Mouse (Mus musculus) stomach, embryonic 16.5 days (tissue): ENCODE data around the gene Fxr2. TPM values are rescaled to one million over a fixed set of nuclear protein-coding genes. Genes with fewer than 3 reads are reported as not detected.

Source experiments
- ATAC-seq: fragments of 200-750 bp; cut with Nextera tagmentation; 2 replicates; pipeline ENCODE4 v1.8.0; 2017; ENCODE audit warnings: moderate number of reproducible peaks, moderate TSS enrichment; ENCODE audit not compliant: insufficient read depth, low FRiP score
- H3K27ac ChIP-seq: fragments of 300-500 bp; sonication (generic); 2 replicates; pipeline ENCODE4 v1.5.1; 2014; ENCODE audit warnings: low read length
- H3K27me3 ChIP-seq: fragments of 300-500 bp; sonication (generic); 2 replicates; pipeline ENCODE4 v1.6.1; 2014; ENCODE audit warnings: low read length, control low read depth, mixed read lengths; ENCODE audit not compliant: control insufficient read depth, insufficient read depth
- H3K36me3 ChIP-seq: fragments of 300-500 bp; sonication (generic); 2 replicates; pipeline ENCODE4 v1.6.1; 2014; ENCODE audit warnings: low read length; ENCODE audit not compliant: control insufficient read depth, insufficient read depth
- H3K4me1 ChIP-seq: fragments of 300-500 bp; sonication (generic); 2 replicates; pipeline ENCODE4 v1.6.1; 2014; ENCODE audit warnings: low read length, control low read depth, mixed read lengths; ENCODE audit not compliant: control insufficient read depth, insufficient read depth
- H3K4me2 ChIP-seq: fragments of 300-500 bp; sonication (generic); 2 replicates; pipeline ENCODE4 v1.6.1; 2014; ENCODE audit warnings: low read depth, low read length, mixed read lengths
- H3K4me3 ChIP-seq: fragments of 300-500 bp; sonication (generic); replicated peaks from 2 replicates; pipeline ENCODE4 v1.5.1; 2014; ENCODE audit warnings: mild to moderate bottlenecking, low read length
- H3K9ac ChIP-seq: fragments of 300-500 bp; sonication (generic); 2 replicates; pipeline ENCODE4 v1.6.1; 2014; ENCODE audit warnings: low read length
- H3K9me3 ChIP-seq: fragments of 300-500 bp; sonication (generic); replicated peaks from 2 replicates; pipeline ENCODE4 v1.6.1; 2016; ENCODE audit warnings: low read length, control low read depth; ENCODE audit not compliant: control insufficient read depth
- WGBS: fragments of 180-500 bp; shearing (Covaris S2); extraction: QIAGEN DNeasy Blood & Tissue Kit; methylation state at CpG from one replicate; pipeline ENCODE4 v1.1.7; 2014; 5-methylcytosine and 5-hydroxymethylcytosine counted together
- polyA plus RNA-seq: library from polyadenylated mRNA; unstranded; fragments of >200 nt; fragmentation: Nextera tagmentation; extraction: Ambion mirVana; gene quantifications from 2 replicates; pipeline ENCODE4 v1.2.1, GENCODE M21; 2015

The Fxr2 gene
- polyA plus RNA-seq: 20.9 and 22.1 TPM in 2 replicates

DNA sequence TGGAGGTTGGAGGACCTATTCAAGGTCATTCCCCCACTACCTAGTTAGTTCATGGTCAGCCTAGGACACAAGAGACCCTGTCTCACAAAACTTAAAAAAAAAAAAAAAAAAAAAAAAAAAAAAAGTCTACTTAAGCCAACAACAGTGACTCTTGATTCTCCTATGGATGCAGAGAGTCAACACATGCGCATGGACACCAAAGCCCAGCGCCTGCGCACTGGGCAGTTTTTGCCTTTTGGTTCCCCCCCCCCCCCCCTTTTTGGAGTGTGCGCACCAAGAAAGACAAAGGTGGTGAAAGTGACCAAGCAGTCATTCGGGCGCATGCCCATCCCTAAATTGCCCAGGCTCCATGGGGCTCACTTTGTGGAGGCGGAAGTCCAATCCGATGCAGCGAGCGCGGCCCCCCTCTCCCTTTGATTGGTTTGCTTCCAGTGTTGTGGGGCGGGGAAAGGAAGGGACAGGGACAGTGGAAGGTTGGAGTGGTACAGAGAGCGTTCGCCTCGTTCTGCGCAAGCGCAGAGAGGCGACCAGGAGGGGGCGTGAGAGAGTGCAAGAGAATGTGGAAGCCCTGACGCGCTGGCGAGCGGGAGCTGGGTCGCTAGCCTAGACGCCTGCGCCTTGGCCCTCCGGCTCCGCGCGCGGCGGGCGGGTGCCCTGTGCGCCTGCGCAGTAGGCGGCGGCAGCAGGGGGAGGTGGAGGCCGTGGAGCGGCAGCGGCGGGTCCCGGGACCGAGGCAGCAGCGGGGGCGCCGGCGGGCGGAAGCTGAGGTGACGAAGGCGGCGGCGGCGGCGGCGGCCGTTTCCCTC, at the start of gene Fxr2:
Gene Fxr2, plus strand, starts transcription at position 707 of the 806 bp plus-strand sequence.
- Histone ChIP-seq H3K9ac (peak within 1 kb of the TSS; percentile 99), H3K27ac (peak within 1 kb of the TSS; percentile 97), H3K4me3 (peak within 1 kb of the TSS; percentile 98), H3K36me3 (no peaks in the 10 kb centered on the region), H3K27me3 (no peaks in the 10 kb centered on the region), H3K4me2 (peak within 1 kb of the TSS; percentile 73), H3K4me1 (peaks cover 13% of the 10 kb centered on the region), H3K9me3 (no peaks in the 10 kb centered on the region)
- under 1% methylated on average over 37 of the region's 56 CpGs for WGBS
- ATAC-seq: peak; percentile 99

DNA sequence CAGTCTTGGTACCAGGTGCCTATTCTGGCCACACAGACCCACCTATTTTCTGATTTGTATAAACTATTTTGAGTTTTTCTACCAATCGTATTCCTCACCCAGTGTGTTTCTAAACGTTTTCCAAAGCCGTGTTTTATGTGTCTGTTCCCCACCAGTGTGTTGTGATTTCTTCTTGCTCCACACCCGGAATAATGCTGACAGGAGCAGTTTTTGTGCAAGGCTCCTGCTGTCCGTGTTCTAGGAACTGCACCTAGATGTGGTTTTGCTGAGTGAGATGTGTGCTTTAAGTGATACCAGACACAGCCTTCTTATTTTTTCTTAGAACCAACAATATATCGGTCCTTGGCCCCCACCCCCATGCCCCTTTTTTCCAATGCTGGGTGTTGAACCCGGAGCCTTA, 48.8 kb upstream of the Fxr2 start:
- WGBS: 82% methylated on average over 7 of the region's 7 CpGs
- Histone ChIP-seq H3K4me3 (no peak overlapping the region), H3K27ac (no peak overlapping the region), H3K27me3 (no peaks in the 10 kb centered on the region), H3K36me3 (peaks cover 4% of the 10 kb centered on the region; the same call in 1 of the 2 replicates), H3K9me3 (no peaks in the 10 kb centered on the region), H3K9ac (no peak overlapping the region), H3K4me2 (no peak overlapping the region), H3K4me1 (peaks cover 9% of the 10 kb centered on the region)
- no peak for ATAC-seq

DNA sequence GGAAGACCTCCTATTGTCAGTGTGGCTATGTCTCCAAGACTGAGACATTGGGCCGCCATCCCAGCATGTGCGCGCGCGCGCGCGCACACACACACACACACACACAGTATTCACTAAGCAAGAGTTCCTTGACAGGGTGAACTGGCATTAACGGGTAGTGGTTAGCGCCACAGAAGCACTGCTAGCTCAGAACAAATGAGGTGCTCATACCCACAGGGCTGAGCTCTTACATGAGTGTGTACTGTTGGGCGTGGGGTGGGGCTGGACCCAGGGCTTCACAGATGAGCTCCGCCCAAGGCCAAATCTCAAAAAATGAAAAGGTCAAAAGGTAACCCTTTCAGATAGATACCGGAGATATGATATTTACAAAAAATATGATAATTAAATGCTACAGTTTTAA, 47.9 kb upstream of the Fxr2 start:
- whole genome bisulfite sequencing: 91% methylated on average over 13 of the region's 13 CpGs
- Histone ChIP-seq H3K27ac (no peak overlapping the region), H3K27me3 (no peaks in the 10 kb centered on the region), H3K4me3 (no peak overlapping the region), H3K4me1 (peaks cover 9% of the 10 kb centered on the region), H3K36me3 (peaks cover 9% of the 10 kb centered on the region; the same call in 1 of the 2 replicates), H3K9ac (no peak overlapping the region), H3K4me2 (no peak overlapping the region), H3K9me3 (no peaks in the 10 kb centered on the region)
- no peak for ATAC-seq

DNA sequence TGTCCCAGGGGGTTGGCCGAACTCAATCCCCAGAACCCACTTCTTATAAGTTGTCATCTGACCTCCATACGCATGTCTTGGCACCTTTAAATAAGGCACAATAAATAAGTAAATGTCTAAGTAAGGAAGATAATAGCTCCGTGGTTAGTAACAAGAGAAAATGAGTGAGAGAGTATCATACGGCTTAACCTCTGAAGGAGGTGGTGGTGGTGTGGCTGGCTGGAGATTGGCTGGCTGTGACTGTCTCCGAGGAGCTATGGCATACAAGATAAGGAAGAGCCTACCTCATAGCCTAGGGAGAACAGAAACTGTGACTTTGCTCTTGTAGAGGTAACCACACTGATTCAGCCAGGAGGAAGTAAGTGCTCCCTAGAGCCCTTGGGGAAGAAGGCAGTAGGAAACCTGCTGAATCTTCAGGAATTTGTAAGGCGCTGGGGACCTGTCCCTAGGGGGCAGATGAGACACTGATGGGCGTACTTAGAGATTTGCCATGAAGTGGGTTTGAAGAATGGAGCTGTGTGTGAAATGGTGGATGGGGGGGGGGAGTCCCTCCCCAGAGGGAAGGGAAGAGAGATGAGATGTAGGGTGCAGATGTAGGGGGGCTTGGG, 47.0 kb upstream of the Fxr2 start:
- no peak overlapping the region for H3K4me2 ChIP-seq
- H3K4me3 ChIP-seq: no peak overlapping the region
- no peak overlapping the region for H3K9ac ChIP-seq
- peaks cover 9% of the 10 kb centered on the region for H3K4me1 ChIP-seq
- H3K9me3 ChIP-seq: no peaks in the 10 kb centered on the region
- peaks cover 9% of the 10 kb centered on the region; the same call in 1 of the 2 replicates for H3K36me3 ChIP-seq
- H3K27me3 ChIP-seq: no peaks in the 10 kb centered on the region
- 73% methylated on average over 7 of the region's 7 CpGs for WGBS
- ATAC-seq: no peak
- H3K27ac ChIP-seq: no peak overlapping the region

DNA sequence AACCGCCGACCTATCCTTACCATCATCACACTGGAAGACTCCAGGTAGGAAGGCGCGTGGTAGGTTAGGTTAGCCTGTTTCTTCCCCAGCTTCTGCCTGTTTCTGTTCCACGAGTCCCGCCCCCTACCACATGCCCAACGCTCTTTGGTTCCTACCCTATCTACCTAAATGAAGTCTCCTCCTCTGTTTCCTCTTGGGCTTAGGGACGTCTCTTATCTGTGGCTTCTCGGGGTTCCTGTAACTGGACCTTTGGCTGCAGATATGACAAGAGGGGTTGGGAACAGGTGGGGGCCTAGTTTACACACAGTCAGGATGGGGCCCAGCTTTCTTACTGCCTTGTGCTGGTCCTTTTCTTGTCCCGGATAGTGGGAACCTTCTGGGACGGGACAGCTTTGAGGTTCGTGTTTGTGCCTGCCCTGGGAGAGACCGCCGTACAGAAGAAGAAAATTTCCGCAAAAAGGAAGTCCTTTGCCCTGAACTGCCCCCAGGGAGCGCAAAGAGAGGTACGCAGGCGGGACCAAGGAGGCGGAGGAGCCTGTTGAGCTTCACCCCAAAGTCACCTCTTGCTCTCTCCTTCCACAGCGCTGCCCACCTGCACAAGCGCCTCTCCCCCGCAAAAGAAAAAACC, 43.5 kb upstream of the Fxr2 start:
- Histone ChIP-seq H3K4me3 (no peak overlapping the region), H3K27me3 (no peaks in the 10 kb centered on the region), H3K27ac (no peak overlapping the region), H3K9ac (no peak overlapping the region), H3K4me1 (peaks cover 3% of the 10 kb centered on the region; the same call in 1 of the 2 replicates), H3K4me2 (no peak overlapping the region), H3K36me3 (peaks cover 12% of the 10 kb centered on the region; the same call in 1 of the 2 replicates), H3K9me3 (no peaks in the 10 kb centered on the region)
- WGBS: 85% methylated on average over 22 of the region's 22 CpGs
- no peak for ATAC-seq

DNA sequence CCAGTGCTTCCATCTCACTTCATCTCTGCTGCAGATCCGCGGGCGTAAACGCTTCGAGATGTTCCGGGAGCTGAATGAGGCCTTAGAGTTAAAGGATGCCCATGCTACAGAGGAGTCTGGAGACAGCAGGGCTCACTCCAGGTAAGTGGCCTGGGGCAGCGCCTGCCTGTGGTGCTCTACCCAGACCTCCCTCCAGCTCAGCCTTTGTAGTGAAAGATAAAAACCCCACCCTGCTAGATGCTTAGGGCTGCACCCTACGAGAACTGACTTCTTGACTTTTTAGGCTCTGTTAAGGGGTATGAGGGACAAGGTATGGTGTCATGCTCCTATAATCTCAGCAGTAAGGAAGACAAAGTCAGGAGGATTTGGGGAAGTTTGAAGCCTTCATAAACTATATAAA, 42.2 kb upstream of the Fxr2 start:
- WGBS: 89% methylated on average over 8 of the region's 8 CpGs
- Histone ChIP-seq H3K27ac (no peak overlapping the region), H3K4me1 (no peaks in the 10 kb centered on the region), H3K36me3 (peaks cover 12% of the 10 kb centered on the region; the same call in 1 of the 2 replicates), H3K4me3 (no peak overlapping the region), H3K27me3 (no peaks in the 10 kb centered on the region), H3K4me2 (no peak overlapping the region), H3K9me3 (no peaks in the 10 kb centered on the region), H3K9ac (no peak overlapping the region)
- ATAC-seq: no peak

DNA sequence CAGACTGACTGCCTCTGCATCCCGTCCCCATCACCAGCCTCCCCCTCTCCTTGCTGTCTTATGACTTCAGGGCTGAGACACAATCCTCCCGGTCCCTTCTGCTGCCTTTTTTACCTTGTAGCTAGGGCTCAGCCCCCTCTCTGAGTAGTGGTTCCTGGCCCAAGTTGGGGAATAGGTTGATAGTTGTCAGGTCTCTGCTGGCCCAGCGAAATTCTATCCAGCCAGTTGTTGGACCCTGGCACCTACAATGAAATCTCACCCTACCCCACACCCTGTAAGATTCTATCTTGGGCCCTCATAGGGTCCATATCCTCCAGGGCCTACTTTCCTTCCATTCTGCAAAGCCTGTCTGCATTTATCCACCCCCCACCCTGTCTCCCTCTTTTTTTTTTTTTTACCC, 41.4 kb upstream of the Fxr2 start:
- ATAC-seq: no peak
- 79% methylated on average over 3 of the region's 3 CpGs for whole genome bisulfite sequencing
- Histone ChIP-seq H3K4me2 (no peak overlapping the region), H3K9me3 (no peaks in the 10 kb centered on the region), H3K4me1 (no peaks in the 10 kb centered on the region), H3K4me3 (no peak overlapping the region), H3K9ac (no peak overlapping the region), H3K27me3 (no peaks in the 10 kb centered on the region), H3K27ac (no peak overlapping the region), H3K36me3 (peaks cover 12% of the 10 kb centered on the region; the same call in 1 of the 2 replicates)

DNA sequence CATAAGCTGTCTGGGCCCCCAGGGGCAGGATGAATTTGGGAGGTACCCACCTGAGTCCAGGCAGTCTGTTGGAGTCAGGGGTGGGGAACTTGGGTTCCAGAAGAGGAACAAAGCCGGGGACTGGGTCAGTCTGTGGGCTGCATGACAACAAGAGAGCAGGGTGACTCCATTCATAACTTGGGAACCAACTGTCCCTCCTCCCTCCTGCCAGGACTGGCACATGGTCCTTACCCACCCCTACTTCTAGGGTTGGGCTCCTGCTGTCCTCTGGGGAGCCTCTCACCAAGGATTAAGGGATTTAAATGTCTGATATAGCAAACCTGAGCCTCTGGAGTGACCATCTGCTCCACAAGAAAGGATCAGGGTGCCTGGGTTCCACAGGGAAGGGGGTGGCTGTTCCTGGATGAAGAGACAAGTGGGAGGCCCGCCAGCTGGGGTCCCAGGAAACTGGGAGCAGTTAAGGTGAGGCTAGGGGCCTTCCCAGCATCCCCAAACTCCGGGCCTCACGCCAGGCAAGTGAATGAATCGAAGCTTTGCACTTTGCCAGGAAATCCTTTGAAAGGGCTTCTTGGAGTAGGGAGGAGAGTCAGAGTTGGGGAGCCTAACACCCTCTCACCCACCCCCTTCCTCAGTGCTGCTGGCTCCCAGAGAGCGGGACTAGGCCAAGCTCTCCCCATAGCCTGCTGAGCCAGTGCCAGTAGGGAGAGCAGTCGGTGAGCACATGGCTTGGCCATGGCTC, 40.7 kb upstream of the Fxr2 start:
- H3K27me3 ChIP-seq: no peaks in the 10 kb centered on the region
- WGBS: 73% methylated on average over 7 of the region's 7 CpGs
- H3K9me3 ChIP-seq: no peaks in the 10 kb centered on the region
- no peak overlapping the region for H3K4me2 ChIP-seq
- H3K4me3 ChIP-seq: no peak overlapping the region
- peaks cover 8% of the 10 kb centered on the region; the same call in 1 of the 2 replicates for H3K36me3 ChIP-seq
- no peaks in the 10 kb centered on the region for H3K4me1 ChIP-seq
- ATAC-seq: no peak
- no peak overlapping the region; the same call in 1 of the 2 replicates for H3K9ac ChIP-seq
- H3K27ac ChIP-seq: no peak overlapping the region
